Mouse (Mus musculus) liver, embryonic 14.5 days (tissue): ENCODE results near the gene Ptprn2. TPM values are rescaled to one million over a fixed set of nuclear protein-coding genes. Genes with fewer than 3 reads are reported as not detected.
A peak's percentile ranks its signal among the peaks of the same experiment; 100 is the strongest.

ENCODE experiments used
- ATAC-seq: fragments of 200-750 bp; cut with Nextera tagmentation; 2 replicates; pipeline ENCODE4 v1.8.0; 2017; ENCODE audit warnings: moderate number of reproducible peaks, mild to moderate bottlenecking, moderate library complexity; ENCODE audit not compliant: insufficient read depth
- DNase-seq, 3 experiments: peaks; one replicate each; pipeline ENCODE4 v3.0.0-alpha.2; 2012 to 2013; ENCODE audit warnings: low read depth in 3 of 3, low spot score in 3 of 3
- H3K27ac ChIP-seq: fragments of 300-500 bp; sonication (generic); 2 replicates; pipeline ENCODE4 v1.5.1; 2014; ENCODE audit warnings: moderate library complexity, mild to moderate bottlenecking, control low read depth, inconsistent platforms
- H3K27me3 ChIP-seq: fragments of 300-500 bp; sonication (generic); 2 replicates; pipeline ENCODE4 v1.6.1; 2014; ENCODE audit warnings: mild to moderate bottlenecking, low read length, moderate library complexity; ENCODE audit not compliant: control insufficient read depth, insufficient read depth
- H3K36me3 ChIP-seq: fragments of 300-500 bp; sonication (generic); replicated peaks from 2 replicates; pipeline ENCODE4 v1.6.1; 2014; ENCODE audit warnings: low read depth; ENCODE audit not compliant: control insufficient read depth, insufficient read depth
- H3K4me1 ChIP-seq, 2 experiments: fragments of 200-500 bp in 1 of 2; fragments of 300-500 bp in 1 of 2; sonication (generic) in 1 of 2; replicated peaks; 2 replicates each; pipeline ENCODE4 v1.6.1; 2012 to 2014; ENCODE audit warnings: antibody characterized with exemption in 1 of 2, inconsistent platforms in 1 of 2, low read length in 1 of 2; ENCODE audit not compliant: control insufficient read depth in 2 of 2, insufficient read depth in 2 of 2
- H3K4me2 ChIP-seq: fragments of 300-500 bp; sonication (generic); 2 replicates; pipeline ENCODE4 v1.6.1; 2014; ENCODE audit warnings: low read depth, mild to moderate bottlenecking, control low read depth, moderate library complexity
- H3K4me3 ChIP-seq, 2 experiments: fragments of 200-500 bp in 1 of 2; fragments of 300-500 bp in 1 of 2; sonication (generic) in 1 of 2; 2 replicates each; pipeline ENCODE4 v1.5.1; 2012 to 2014; ENCODE audit warnings: low read depth in 2 of 2, low read length in 2 of 2, mild to moderate bottlenecking in 2 of 2, control low read depth in 1 of 2, inconsistent platforms in 1 of 2, moderate library complexity in 1 of 2; ENCODE audit not compliant: insufficient read depth in 1 of 2
- H3K9ac ChIP-seq: fragments of 300-500 bp; sonication (generic); replicated peaks from 2 replicates; pipeline ENCODE4 v1.6.1; 2014; ENCODE audit warnings: mild to moderate bottlenecking, control low read depth, moderate library complexity
- H3K9me3 ChIP-seq: fragments of 300-500 bp; sonication (generic); 2 replicates; pipeline ENCODE4 v1.6.1; 2016; ENCODE audit warnings: low read length, mixed read lengths; ENCODE audit not compliant: control insufficient read depth
- CTCF ChIP-seq: IDR thresholded peaks from 2 replicates; pipeline ENCODE4 v1.5.1; 2016; ENCODE audit warnings: antibody characterized with exemption, low read depth, control low read depth
- EP300 ChIP-seq: IDR thresholded peaks from 2 replicates; pipeline ENCODE4 v1.6.1; 2016; ENCODE audit warnings: antibody characterized with exemption, low read depth
- WGBS: fragments of 180-500 bp; shearing (Covaris S2); extraction: QIAGEN DNeasy Blood & Tissue Kit; methylation state at CpG from one replicate; pipeline ENCODE4 v1.1.7; 2014; ENCODE audit not compliant: insufficient replicate concordance; 5-methylcytosine and 5-hydroxymethylcytosine counted together
- polyA plus RNA-seq, 2 experiments: library from polyadenylated mRNA; depleted of rRNA in 1 of 2; stranded (reverse) in 1 of 2; unstranded in 1 of 2; fragments of >200 nt; fragmentation: Nextera tagmentation in 1 of 2; extraction: Ambion mirVana in 1 of 2; gene quantifications; 2 replicates each; pipeline versions ENCODE4 v1.2.1 to v1.2.3; 2012 to 2014

Ptprn2 gene
- polyA plus RNA-seq, 2 experiments = 0.04 TPM; not detected in 1

DNA sequence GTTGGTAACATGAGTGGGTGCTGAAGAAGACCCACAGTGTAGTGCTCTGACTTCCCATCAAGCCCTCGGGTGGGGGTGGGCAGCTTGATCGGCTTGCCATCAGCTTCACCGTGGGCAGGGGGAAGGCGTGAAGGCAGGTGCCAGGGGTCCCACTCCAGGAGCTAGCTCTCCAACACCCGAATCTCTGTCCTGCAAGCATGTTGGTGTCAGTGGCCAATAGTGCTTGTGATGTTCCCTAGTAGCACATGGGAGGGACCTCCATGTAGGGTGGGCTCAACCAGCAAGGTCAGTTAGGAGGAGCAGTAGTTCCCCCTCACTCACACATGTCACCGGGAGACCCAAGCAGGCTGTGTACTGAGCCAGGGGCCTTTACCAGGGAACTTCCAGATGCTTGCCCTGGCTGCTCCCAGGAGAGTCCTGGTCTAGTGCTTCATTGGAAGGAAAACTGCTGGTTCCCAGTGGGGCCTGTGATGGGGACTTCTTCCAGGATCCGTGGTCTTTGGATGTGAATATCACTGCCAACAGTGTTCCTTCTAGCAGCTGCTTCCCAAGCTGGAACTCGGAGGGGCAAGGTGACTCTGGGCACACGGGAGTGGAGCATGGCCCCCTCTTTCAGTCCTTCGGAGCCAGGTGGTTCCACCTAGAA lies 569.5 kb downstream of the Ptprn2 start:
- Histone ChIP-seq H3K9ac (no peak overlapping the region), H3K4me1 (no peaks in the 10 kb centered on the region), H3K9me3 (no peaks in the 10 kb centered on the region), H3K4me2 (no peak overlapping the region), H3K27ac (no peak overlapping the region), H3K36me3 (no peaks in the 10 kb centered on the region), H3K27me3 (no peaks in the 10 kb centered on the region), H3K4me3 (no peak overlapping the region)
- TF ChIP-seq EP300 (no peak), CTCF (no peak)
- no peak for ATAC-seq
- no peak for DNase-seq
- 61% methylated on average over 10 of the region's 10 CpGs for WGBS

DNA sequence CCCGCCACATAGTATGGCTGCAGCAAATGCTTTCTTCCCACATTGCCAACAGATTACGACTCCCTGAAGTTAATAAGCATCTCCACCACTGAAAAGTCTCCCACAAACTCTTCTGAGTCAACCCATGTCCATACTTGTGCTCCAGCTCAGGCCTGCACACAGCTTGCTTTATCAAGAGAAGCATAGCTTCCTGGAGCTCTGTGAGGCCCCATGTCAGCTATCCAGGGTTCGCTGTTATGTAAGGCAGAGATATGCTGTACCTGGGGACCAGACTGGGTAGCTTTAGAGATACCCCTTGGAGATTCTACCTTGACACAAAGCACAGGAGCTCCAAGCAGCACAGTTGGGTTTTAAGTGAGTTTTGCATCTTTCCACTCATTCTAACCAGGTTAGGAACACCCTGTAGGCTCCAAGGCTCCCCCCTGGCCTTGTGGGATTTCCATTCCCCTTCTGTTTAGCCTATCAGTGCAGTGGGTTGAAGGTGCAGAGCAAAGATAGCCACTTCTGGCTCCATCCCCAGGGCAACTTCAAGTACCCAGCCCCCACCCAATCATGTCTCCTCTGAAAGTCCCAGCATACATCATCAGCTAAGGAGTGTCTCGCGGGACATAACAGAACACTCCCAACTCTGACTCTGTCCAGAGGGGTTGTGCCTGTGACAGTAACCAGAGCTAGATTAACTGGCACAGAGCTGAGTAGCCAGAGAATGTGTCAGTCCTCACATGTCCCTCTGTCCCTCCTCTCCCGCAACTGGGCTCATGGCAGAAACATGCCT lies 572.9 kb downstream of the Ptprn2 start:
- no peaks in the 10 kb centered on the region for H3K27me3 ChIP-seq
- no peaks in the 10 kb centered on the region for H3K36me3 ChIP-seq
- TF ChIP-seq CTCF = no peak
- TF ChIP-seq EP300 = no peak
- no peak overlapping the region for H3K4me2 ChIP-seq
- no peak for DNase-seq
- no peak overlapping the region for H3K27ac ChIP-seq
- H3K9me3 ChIP-seq = no peaks in the 10 kb centered on the region
- 43% methylated on average over 6 of the region's 6 CpGs for WGBS
- peak; percentile 77 for ATAC-seq
- no peak overlapping the region for H3K4me3 ChIP-seq
- H3K9ac ChIP-seq = no peak overlapping the region
- H3K4me1 ChIP-seq = no peaks in the 10 kb centered on the region

DNA sequence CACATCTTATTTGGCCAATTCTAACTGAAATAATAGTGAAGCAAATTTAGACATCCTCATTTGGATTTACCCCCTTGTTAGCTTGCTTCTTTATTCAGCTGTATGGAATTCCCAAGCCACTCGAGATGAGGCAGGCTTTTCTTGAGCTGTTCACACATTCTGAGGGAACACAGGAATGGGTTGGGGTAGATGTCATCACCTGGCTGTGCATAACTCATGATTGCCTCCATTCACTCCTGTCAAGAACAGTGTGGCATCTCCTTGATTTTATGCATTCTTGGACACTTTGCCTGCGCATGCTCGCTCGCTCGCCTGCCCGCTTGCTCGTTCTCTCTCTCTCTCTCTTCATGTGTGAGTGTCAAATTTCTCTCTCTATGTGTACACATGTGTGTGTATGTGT lies 573.5 kb downstream of the Ptprn2 start:
- Histone ChIP-seq H3K4me1 (no peaks in the 10 kb centered on the region), H3K27me3 (no peaks in the 10 kb centered on the region), H3K9me3 (no peaks in the 10 kb centered on the region), H3K4me3 (no peak overlapping the region), H3K9ac (no peak overlapping the region), H3K36me3 (no peaks in the 10 kb centered on the region), H3K4me2 (no peak overlapping the region), H3K27ac (no peak overlapping the region)
- no peak for ATAC-seq
- TF ChIP-seq CTCF (no peak), EP300 (no peak)
- no peak for DNase-seq
- WGBS = 74% methylated on average over 7 of the region's 7 CpGs

DNA sequence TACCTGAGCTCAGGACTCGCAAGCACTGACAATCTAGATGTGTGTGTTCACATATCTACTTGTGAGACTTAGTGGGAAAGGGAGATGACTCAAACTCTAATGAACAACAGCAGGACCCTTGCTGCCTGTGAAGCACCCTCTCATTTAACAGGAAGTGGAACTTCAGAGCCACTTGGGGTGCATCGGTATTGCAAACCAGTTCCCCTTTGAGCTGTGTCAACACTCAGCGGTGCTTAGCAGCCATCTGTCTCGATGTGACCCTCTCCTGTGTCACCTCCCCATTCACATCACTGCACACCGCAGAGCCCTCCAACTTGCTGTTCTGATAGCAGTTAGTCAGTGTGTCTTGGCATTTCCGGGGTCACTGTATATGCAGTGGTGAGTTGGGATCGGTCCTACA lies 592.1 kb downstream of the Ptprn2 start:
- Histone ChIP-seq H3K4me1 (no peaks in the 10 kb centered on the region), H3K4me2 (no peak overlapping the region), H3K4me3 (no peak overlapping the region), H3K9me3 (no peaks in the 10 kb centered on the region), H3K27ac (no peak overlapping the region), H3K27me3 (no peaks in the 10 kb centered on the region), H3K9ac (no peak overlapping the region), H3K36me3 (no peaks in the 10 kb centered on the region)
- 57% methylated on average over 7 of the region's 7 CpGs for WGBS
- TF ChIP-seq EP300 (no peak), CTCF (no peak)
- ATAC-seq = no peak
- DNase-seq = no peak

DNA sequence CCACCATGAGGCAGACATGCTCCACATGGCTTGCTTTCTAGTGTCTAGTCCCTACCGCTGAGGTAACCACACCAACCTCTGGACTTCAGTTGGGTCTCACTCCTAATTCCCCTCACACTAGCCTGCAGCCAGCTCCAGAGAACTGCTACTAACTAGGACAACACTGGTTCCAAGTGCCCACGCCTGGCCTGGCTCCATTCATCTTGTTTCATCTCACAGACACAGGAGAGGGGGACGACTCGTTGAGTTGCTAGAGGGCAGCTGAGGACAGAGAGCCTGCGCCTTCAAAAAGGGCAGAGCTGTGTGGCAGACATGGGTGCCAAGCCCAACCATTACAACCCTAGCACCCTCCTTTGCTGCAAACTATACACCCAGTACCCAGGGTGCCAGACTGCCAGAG lies 593.4 kb downstream of the Ptprn2 start:
- H3K36me3 ChIP-seq = no peaks in the 10 kb centered on the region
- ATAC-seq = no peak
- H3K4me2 ChIP-seq = no peak overlapping the region
- H3K9me3 ChIP-seq = no peaks in the 10 kb centered on the region
- no peaks in the 10 kb centered on the region for H3K27me3 ChIP-seq
- no peaks in the 10 kb centered on the region for H3K4me1 ChIP-seq
- no peak overlapping the region for H3K4me3 ChIP-seq
- 58% methylated on average over 5 of the region's 5 CpGs for WGBS
- DNase-seq = no peak
- no peak overlapping the region for H3K9ac ChIP-seq
- no peak overlapping the region for H3K27ac ChIP-seq
- TF ChIP-seq CTCF = no peak
- no peak for TF ChIP-seq EP300
